Mouse (Mus musculus) MEL (cell line): ENCODE measurements around the gene Gm20388. TPM values are rescaled to one million over a fixed set of nuclear protein-coding genes. Genes with fewer than 3 reads are reported as not detected.

ENCODE experiments used
- DNase-seq: peaks from one replicate; pipeline ENCODE4 v3.0.0; 2011; ENCODE audit warnings: low read depth, low spot score
- H3K27ac ChIP-seq: 2 replicates; pipeline ENCODE4 v1.5.1; 2012; ENCODE audit warnings: low read depth, mild to moderate bottlenecking, control low read depth, low read length, moderate library complexity; ENCODE audit not compliant: control insufficient read depth
- H3K27me3 ChIP-seq, 2 experiments: fragments of 150-350 bp in 1 of 2; sonication (generic) in 1 of 2; 2 replicates each; pipeline ENCODE4 v1.6.1; 2012; ENCODE audit warnings: low read length in 2 of 2, mild to moderate bottlenecking in 2 of 2, improper control_type of control experiment in 1 of 2, moderate library complexity in 1 of 2; ENCODE audit not compliant: insufficient read depth in 2 of 2, control insufficient read depth in 1 of 2
- H3K36me3 ChIP-seq, 2 experiments: 2 replicates each; pipeline ENCODE4 v1.6.1; 2012 to 2014; ENCODE audit warnings: low read length in 2 of 2, improper control_type of control experiment in 1 of 2, inconsistent platforms in 1 of 2, mild to moderate bottlenecking in 1 of 2; ENCODE audit not compliant: insufficient read depth in 2 of 2, control insufficient read depth in 1 of 2
- H3K4me1 ChIP-seq, 2 experiments: fragments of 150-350 bp in 1 of 2; sonication (generic) in 1 of 2; 2 replicates each; pipeline ENCODE4 v1.6.1; 2012; ENCODE audit warnings: low read length in 2 of 2, improper control_type of control experiment in 1 of 2, mild to moderate bottlenecking in 1 of 2; ENCODE audit not compliant: insufficient read depth in 2 of 2, control insufficient read depth in 1 of 2
- H3K4me3 ChIP-seq, 2 experiments: fragments of 150-350 bp in 1 of 2; sonication (generic) in 1 of 2; 2 replicates each; pipeline ENCODE4 v1.5.1; 2012; ENCODE audit warnings: low read depth in 2 of 2, low read length in 2 of 2, mild to moderate bottlenecking in 2 of 2, moderate library complexity in 2 of 2, control low read depth in 1 of 2, improper control_type of control experiment in 1 of 2; ENCODE audit not compliant: control insufficient read depth in 1 of 2, insufficient read depth in 1 of 2
- H3K79me2 ChIP-seq: 2 replicates; pipeline ENCODE4 v1.6.1; 2012; ENCODE audit warnings: mild to moderate bottlenecking, low read length, moderate library complexity; ENCODE audit not compliant: control insufficient read depth, poor library complexity, insufficient read depth
- H3K9ac ChIP-seq: 2 replicates; pipeline ENCODE4 v1.6.1; 2012; ENCODE audit warnings: low read depth, mild to moderate bottlenecking, control low read depth, low read length, moderate library complexity; ENCODE audit not compliant: control insufficient read depth, poor library complexity, severe bottlenecking
- H3K9me3 ChIP-seq: fragments of 150-350 bp; sonication (generic); replicated peaks from 2 replicates; pipeline ENCODE4 v1.6.1; 2012; ENCODE audit warnings: mild to moderate bottlenecking, low read length, improper control_type of control experiment, moderate library complexity; ENCODE audit not compliant: insufficient read depth
- CHD1 ChIP-seq: IDR thresholded peaks from 2 replicates; pipeline ENCODE4 v1.6.1; 2012; ENCODE audit warnings: low read depth, mild to moderate bottlenecking, inconsistent platforms, low read length, improper control_type of control experiment
- CHD2 ChIP-seq: IDR thresholded peaks from 2 replicates; pipeline ENCODE4 v1.6.1; 2011; ENCODE audit warnings: low read length, improper control_type of control experiment
- CTCF ChIP-seq, 3 experiments: IDR thresholded peaks in 2 of 3; conservative IDR thresholded peaks in 1 of 3; 2 replicates each; pipeline ENCODE4 v1.5.1; 2011 to 2012; ENCODE audit warnings: low read length in 3 of 3, low read depth in 2 of 3, mild to moderate bottlenecking in 2 of 3, improper control_type of control experiment in 1 of 3, inconsistent platforms in 1 of 3, mixed read lengths in 1 of 3, moderate library complexity in 1 of 3; ENCODE audit not compliant: control insufficient read depth in 1 of 3, insufficient read depth in 1 of 3, poor library complexity in 1 of 3, severe bottlenecking in 1 of 3
- ELF1 ChIP-seq: IDR thresholded peaks from 2 replicates; pipeline ENCODE4 v1.6.1; 2014; ENCODE audit warnings: low read depth, mild to moderate bottlenecking, inconsistent platforms, low read length, improper control_type of control experiment, moderate library complexity
- ETS1 ChIP-seq: IDR thresholded peaks from 2 replicates; pipeline ENCODE4 v1.6.1; 2012; ENCODE audit warnings: low read depth, mild to moderate bottlenecking, inconsistent platforms, low read length, improper control_type of control experiment, moderate library complexity
- GATA1 ChIP-seq: IDR thresholded peaks from 2 replicates; pipeline ENCODE4 v1.6.1; 2011; ENCODE audit warnings: low read depth, low read length, improper control_type of control experiment
- HCFC1 ChIP-seq: IDR thresholded peaks from 2 replicates; pipeline ENCODE4 v1.6.1; 2012; ENCODE audit warnings: low read depth, mild to moderate bottlenecking, inconsistent platforms, low read length, improper control_type of control experiment, moderate library complexity
- KAT2A ChIP-seq: conservative IDR thresholded peaks from 2 replicates; pipeline ENCODE4 v1.6.1; 2012; ENCODE audit warnings: low read depth, low read length, improper control_type of control experiment, inconsistent platforms
- MEF2A ChIP-seq: IDR thresholded peaks from 2 replicates; pipeline ENCODE4 v1.6.1; 2014; ENCODE audit warnings: low read depth, mild to moderate bottlenecking, inconsistent platforms, low read length, improper control_type of control experiment; ENCODE audit not compliant: poor library complexity, insufficient replicate concordance, severe bottlenecking; ENCODE audit errors: extremely low read depth
- MXI1 ChIP-seq: IDR thresholded peaks from 2 replicates; pipeline ENCODE4 v1.6.1; 2011; ENCODE audit warnings: mild to moderate bottlenecking, low read depth, low read length, improper control_type of control experiment
- MYB ChIP-seq: IDR thresholded peaks from 2 replicates; pipeline ENCODE4 v1.6.1; 2011; ENCODE audit warnings: mild to moderate bottlenecking, low read depth, low read length, improper control_type of control experiment
- POLR2AphosphoS2 ChIP-seq: IDR thresholded peaks from 2 replicates; pipeline ENCODE4 v1.6.1; 2011; ENCODE audit warnings: low read length, improper control_type of control experiment
- RAD21 ChIP-seq: IDR thresholded peaks from 2 replicates; pipeline ENCODE4 v1.6.1; 2011; ENCODE audit warnings: mild to moderate bottlenecking, low read depth, low read length, improper control_type of control experiment
- RCOR1 ChIP-seq: IDR thresholded peaks from 2 replicates; pipeline ENCODE4 v1.6.1; 2012; ENCODE audit warnings: low read depth, mild to moderate bottlenecking, inconsistent platforms, low read length, improper control_type of control experiment
- SIN3A ChIP-seq: IDR thresholded peaks from 2 replicates; pipeline ENCODE4 v1.6.1; 2012; ENCODE audit warnings: low read length, improper control_type of control experiment, inconsistent platforms
- SMC3 ChIP-seq: IDR thresholded peaks from 2 replicates; pipeline ENCODE4 v1.6.1; 2011; ENCODE audit warnings: low read depth, low read length, improper control_type of control experiment
- TCF12 ChIP-seq: IDR thresholded peaks from 2 replicates; pipeline ENCODE4 v1.6.1; 2014; ENCODE audit warnings: low read depth, mild to moderate bottlenecking, inconsistent platforms, low read length, improper control_type of control experiment, moderate library complexity
- UBTF ChIP-seq: IDR thresholded peaks from 2 replicates; pipeline ENCODE4 v1.6.1; 2012; ENCODE audit warnings: low read depth, mild to moderate bottlenecking, inconsistent platforms, low read length, improper control_type of control experiment, moderate library complexity, borderline replicate concordance; ENCODE audit not compliant: insufficient read depth
- USF2 ChIP-seq, 2 experiments: IDR thresholded peaks; 2 replicates each; pipeline ENCODE4 v1.6.1; 2011 to 2012; ENCODE audit warnings: improper control_type of control experiment in 2 of 2, low read length in 2 of 2, borderline replicate concordance in 1 of 2, inconsistent platforms in 1 of 2, low read depth in 1 of 2, mild to moderate bottlenecking in 1 of 2; ENCODE audit not compliant: insufficient read depth in 1 of 2
- ZC3H11A ChIP-seq: IDR thresholded peaks from 2 replicates; pipeline ENCODE4 v1.6.1; 2012; ENCODE audit warnings: low read depth, mild to moderate bottlenecking, inconsistent platforms, low read length, improper control_type of control experiment
- ZKSCAN1 ChIP-seq: IDR thresholded peaks from 2 replicates; pipeline ENCODE4 v1.6.1; 2012; ENCODE audit warnings: low read depth, mild to moderate bottlenecking, inconsistent platforms, low read length, improper control_type of control experiment, moderate library complexity
- ZMIZ1 ChIP-seq: IDR thresholded peaks from 2 replicates; pipeline ENCODE4 v1.6.1; 2012; ENCODE audit warnings: low read depth, mild to moderate bottlenecking, inconsistent platforms, low read length, improper control_type of control experiment, moderate library complexity
- polyA plus RNA-seq, 2 experiments: library from polyadenylated mRNA; stranded (reverse) in 1 of 2; unstranded in 1 of 2; fragments of >175 nt in 1 of 2; fragments of >200 nt in 1 of 2; gene quantifications; 2 replicates each; pipeline versions ENCODE4 v1.2.1 to v1.2.4; 2012; ENCODE audit warnings: low replicate concordance in 2 of 2, low read depth in 1 of 2; ENCODE audit not compliant: insufficient read length in 2 of 2, insufficient read depth in 1 of 2, missing spikeins in 1 of 2
- total RNA-seq: library from RNA; depleted of rRNA; stranded (reverse); fragments of 300-350 nt; gene quantifications from 2 replicates; pipeline ENCODE4 v1.2.3, GENCODE M21; 2012

Gene Gm20388
- total and polyA plus RNA-seq, 3 experiments, result 11.1 to 17.8 TPM; not detected in 1

GRCm38 (mm10) chr8:122162992-122163391 lies 2252.4 kb downstream of the Gm20388 start:
- Histone ChIP-seq H3K9ac (no peak overlapping the region), H3K9me3 (no peaks in the 10 kb centered on the region)
- TF ChIP-seq HCFC1 (no peak), SMC3 (peak; percentile 53), USF2 (IDR thresholded peaks at IDR 0.05; ENCODE audit: borderline replicate concordance in 1 of 2, insufficient read depth in 1 of 2, low read depth in 1 of 2, low read length in 2 of 2) (no peak), RAD21 (peak; percentile 16), ETS1 (no peak), CTCF (IDR thresholded peaks at IDR 0.05 in 2 of 3, conservative IDR thresholded peaks at IDR 0.05 in 1 of 3; ENCODE audit: control insufficient read depth in 1 of 3, insufficient read depth in 1 of 3, low read depth in 2 of 3, low read length in 3 of 3, poor library complexity in 1 of 3, severe bottlenecking in 1 of 3) (peak; percentile 55 to 85 (median 70))
- TF ChIP-seq, all 39 proteins: peak for 3
- Histone ChIP-seq H3K27ac (no peak overlapping the region), H3K4me1 (no peaks in the 10 kb centered on the region), H3K27me3 (no peaks in the 10 kb centered on the region; a peak in 1 of 4 replicates), H3K79me2 (no peaks in the 10 kb centered on the region), H3K4me3 (no peak overlapping the region), H3K36me3 (no peaks in the 10 kb centered on the region)
- DNase-seq, result peak; percentile 8

DNA sequence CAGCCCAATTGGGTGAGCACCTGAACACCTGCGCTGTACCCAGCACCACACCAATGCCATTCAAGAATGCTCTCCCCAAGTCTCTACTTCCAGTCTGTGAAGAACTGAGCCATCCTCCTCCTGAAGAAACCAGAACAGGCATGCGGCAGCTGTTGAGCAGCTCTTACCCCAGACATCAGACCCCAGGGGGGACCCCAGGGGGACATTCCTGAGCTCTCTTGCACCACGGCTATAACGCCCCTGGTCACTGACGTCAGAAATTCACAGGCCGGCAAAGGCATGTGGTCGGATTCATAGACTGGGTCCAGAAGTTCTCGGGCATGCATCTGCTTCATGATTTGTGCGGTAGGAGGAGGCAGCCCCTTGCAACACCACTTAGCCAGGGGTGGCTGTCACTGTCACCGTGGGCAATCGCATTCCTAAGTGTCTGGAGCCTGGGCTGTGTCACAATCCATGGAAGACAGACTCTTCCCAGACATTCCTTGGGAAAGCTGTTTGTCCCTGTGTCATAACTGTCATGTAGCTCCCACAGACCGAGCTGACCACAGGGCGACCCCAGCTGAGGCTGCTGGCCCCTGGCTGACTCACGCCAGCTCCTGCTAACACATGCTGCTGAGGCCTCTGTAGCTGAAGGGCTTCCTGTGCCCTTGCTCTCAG lies 2256.7 kb downstream of the Gm20388 start:
- Histone ChIP-seq H3K79me2 (no peaks in the 10 kb centered on the region), H3K4me1 (no peaks in the 10 kb centered on the region), H3K27me3 (no peaks in the 10 kb centered on the region)
- DNase-seq, result no peak
- TF ChIP-seq ZC3H11A, result no peak
- no peak for TF ChIP-seq MYB
- TF ChIP-seq SMC3, result no peak
- no peak for TF ChIP-seq GATA1
- TF ChIP-seq ZMIZ1, result no peak
- TF ChIP-seq UBTF, result no peak
- TF ChIP-seq, all 39 proteins: peak for 0
- no peaks in the 10 kb centered on the region for H3K36me3 ChIP-seq
- H3K9me3 ChIP-seq, result no peaks in the 10 kb centered on the region
- H3K27ac ChIP-seq, result no peak overlapping the region
- no peak overlapping the region for H3K4me3 ChIP-seq
- no peak overlapping the region for H3K9ac ChIP-seq

- Histone ChIP-seq H3K9me3 (no peaks in the 10 kb centered on the region), H3K27ac (no peak overlapping the region)
- no peak for DNase-seq
Observed at GRCm38 (mm10) chr8:122169446-122169845, 2258.8 kb downstream of the Gm20388 start.

More at GRCm38 (mm10) chr8:122169446-122169845, 2258.8 kb downstream of the Gm20388 start:
- no peaks in the 10 kb centered on the region for H3K36me3 ChIP-seq
- no peak overlapping the region for H3K4me3 ChIP-seq
- H3K4me1 ChIP-seq, result no peaks in the 10 kb centered on the region
- no peak for TF ChIP-seq CHD2
- no peak for TF ChIP-seq RCOR1
- no peak for TF ChIP-seq MEF2A
- no peak for TF ChIP-seq TCF12
- no peak for TF ChIP-seq CTCF (IDR thresholded peaks at IDR 0.05 in 2 of 3, conservative IDR thresholded peaks at IDR 0.05 in 1 of 3; ENCODE audit: control insufficient read depth in 1 of 3, insufficient read depth in 1 of 3, low read depth in 2 of 3, low read length in 3 of 3, poor library complexity in 1 of 3, severe bottlenecking in 1 of 3)
- no peak for TF ChIP-seq KAT2A
- no peak for TF ChIP-seq POLR2AphosphoS2
- TF ChIP-seq ELF1, result no peak
- TF ChIP-seq MYB, result no peak
- no peak for TF ChIP-seq ZKSCAN1
- no peak for TF ChIP-seq UBTF
- no peak for TF ChIP-seq SIN3A
- no peak for TF ChIP-seq MXI1
- no peak for TF ChIP-seq CHD1
- H3K27me3 ChIP-seq, result no peaks in the 10 kb centered on the region
- no peak overlapping the region for H3K9ac ChIP-seq
- H3K79me2 ChIP-seq, result no peaks in the 10 kb centered on the region
